Mouse (Mus musculus) R1 (cell line): Measurements from ENCODE around the gene Fuca2.

ENCODE experiments used
- DNase-seq: peaks from one replicate; pipeline ENCODE4 v3.0.0-alpha.2; 2018; ENCODE audit warnings: low read depth, low spot score

Gene Fuca2

GRCm38 (mm10) chr10:13528155-13528554, 28.8 kb downstream of the Fuca2 start:
- no peak for DNase-seq

DNA sequence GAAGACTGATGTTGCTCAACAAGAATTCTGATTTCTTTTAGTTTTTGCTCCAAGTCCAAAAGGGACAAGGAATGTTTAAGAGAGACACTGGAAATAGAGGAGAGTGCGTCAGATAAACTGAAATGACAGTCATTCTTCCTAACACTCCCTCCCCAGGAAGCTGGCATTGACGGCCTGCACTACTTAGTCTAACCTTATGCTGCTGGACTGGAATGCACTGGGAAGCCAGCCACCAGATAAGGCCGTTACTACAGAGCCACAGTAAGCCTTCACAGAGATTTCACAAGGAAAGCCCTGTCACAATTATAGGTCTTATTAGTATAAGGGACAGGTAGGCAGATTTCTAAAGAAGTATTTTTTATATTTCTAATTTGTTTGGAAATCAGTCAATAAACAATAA, 35.4 kb downstream of the Fuca2 start:
- DNase-seq, result no peak

- no peak for DNase-seq
Measured at GRCm38 (mm10) chr10:13536706-13537105, 37.4 kb downstream of the Fuca2 start.

DNA sequence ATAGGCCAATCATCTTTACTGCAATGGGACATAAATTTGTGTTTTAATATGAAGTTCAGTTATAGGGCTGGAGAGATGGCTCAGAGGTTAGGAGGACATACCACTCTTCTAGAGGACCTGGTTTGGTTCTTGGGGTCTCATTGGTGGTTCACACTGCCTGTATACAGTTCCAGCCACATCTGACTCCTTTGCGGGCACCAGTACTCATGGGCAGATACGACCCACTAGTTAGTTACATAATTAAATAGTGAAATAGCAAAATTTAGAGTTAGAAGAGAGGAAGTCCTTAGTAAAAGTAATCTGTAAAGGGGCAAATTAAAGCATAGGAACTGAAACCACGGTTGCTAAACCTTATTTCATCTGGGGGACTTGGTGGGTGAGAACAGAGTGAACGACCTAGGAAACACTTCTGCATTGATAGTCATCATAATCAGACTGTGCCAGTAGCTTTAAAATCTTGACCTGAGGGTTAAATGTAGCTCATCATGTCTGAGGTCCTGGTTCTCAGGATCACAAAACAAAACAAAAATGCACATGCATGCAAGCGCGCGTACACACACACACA, 40.5 kb downstream of the Fuca2 start:
- DNase-seq, result no peak

DNA sequence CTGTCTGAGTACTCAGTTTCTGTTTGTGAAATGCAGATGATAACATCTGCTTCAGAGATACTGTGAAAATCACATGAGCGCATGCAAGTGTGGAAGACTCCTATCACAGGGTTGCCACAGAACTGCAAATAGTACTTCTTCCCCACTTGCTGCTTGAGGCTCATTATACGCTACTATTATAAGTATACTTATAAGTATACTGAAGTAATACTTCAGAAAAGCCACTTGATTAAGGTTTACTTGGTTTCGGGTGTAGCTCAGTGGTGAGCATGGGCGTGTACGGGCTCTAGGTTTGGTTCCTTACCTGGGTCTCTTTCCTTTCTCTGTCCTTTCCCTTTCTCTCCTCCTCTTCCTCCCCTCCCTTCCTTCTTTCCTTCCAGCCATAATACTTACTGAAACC, 42.4 kb downstream of the Fuca2 start:
- DNase-seq, result no peak

DNA sequence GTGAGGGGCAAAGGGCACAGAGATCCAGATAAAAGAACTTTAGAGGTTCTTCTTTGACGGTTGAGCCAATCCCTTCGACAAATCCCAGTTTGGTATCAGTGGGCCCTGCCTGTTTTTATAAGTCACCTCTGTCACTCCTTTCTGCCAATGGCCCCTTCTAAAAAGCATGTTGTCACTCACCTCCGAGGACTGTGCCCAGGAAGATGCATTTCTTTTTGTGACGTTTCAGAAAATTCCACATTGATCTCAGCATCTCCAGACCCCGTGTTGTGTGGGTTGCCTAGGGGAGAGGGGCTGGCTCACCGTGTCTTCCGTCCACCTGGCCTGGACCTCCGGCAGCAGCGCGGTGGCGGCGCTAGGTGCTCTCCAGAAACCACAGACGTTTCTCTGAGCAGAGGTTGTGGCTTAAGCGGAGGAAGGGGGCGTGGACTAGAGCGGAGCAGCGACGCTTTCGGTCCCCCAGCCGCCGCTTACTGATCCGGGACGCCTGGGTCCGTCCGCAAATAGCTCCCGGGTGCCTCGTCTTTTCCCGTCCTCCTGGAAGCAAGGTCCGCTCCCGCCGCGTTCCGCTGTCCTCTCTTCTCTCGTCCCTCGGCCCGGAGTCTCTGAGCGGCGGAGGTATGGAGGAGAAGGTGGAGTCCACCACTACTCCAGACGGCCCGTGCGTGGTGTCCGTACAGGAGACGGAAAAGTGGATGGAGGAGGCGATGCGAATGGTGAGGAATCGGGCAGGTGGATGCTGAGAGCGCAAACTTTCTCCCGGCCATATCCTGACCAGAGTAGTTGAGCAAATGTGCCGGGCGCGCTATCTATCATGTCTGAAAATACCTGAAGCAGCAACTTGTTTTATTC, 53.5 kb downstream of the Fuca2 start, which contains the start of the genes Adat2 and Pex3:
TSS of gene Adat2 (plus strand) at position 249 of the 852 bp plus-strand sequence.
TSS of gene Pex3 (minus strand) at position 497 of the 852 bp plus-strand sequence.
- peak; percentile 94 for DNase-seq

GRCm38 (mm10) chr10:13553498-13553985, 54.2 kb downstream of the Fuca2 start:
- DNase-seq, result no peak

- DNase-seq, result peak; percentile 68
Measured at GRCm38 (mm10) chr10:13554316-13554715, 55.0 kb downstream of the Fuca2 start.

GRCm38 (mm10) chr10:13560014-13560674, 60.8 kb downstream of the Fuca2 start:
- DNase-seq, result no peak

- DNase-seq, result peak; percentile 73
Measured at GRCm38 (mm10) chr10:13564364-13565079, 65.2 kb downstream of the Fuca2 start.

DNA sequence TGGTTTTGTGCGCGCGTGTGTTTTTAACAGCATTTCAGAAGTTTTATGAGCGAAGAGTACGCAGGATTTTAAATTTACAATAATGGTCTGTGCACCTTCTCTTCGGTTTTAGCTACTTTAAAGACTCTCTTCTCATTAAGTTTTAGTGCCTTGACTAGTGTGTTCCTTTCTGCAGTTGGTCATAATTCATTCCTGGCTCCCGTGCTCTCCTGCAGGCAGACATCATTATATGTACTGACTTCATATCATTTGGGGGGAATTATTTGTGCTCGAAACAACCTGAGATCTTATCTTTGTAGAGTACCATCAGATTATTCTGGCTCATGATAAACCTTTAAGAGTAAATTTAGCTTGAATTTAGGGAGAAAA, 65.7 kb downstream of the Fuca2 start:
- DNase-seq, result no peak

- no peak for DNase-seq
Measured at GRCm38 (mm10) chr10:13566393-13566792, 67.1 kb downstream of the Fuca2 start.
